Mouse (Mus musculus): ENCODE results near the gene Ubtd2. TPM values are rescaled to one million over a fixed set of nuclear protein-coding genes. Genes with fewer than 3 reads are reported as not detected.

Gene Ubtd2
- polyA plus RNA-seq, 1 experiment from 2014 or later: 104 TPM

- no peaks in the 10 kb centered on the region for H3K36me3 ChIP-seq (replicated peaks; ENCODE audit: control insufficient read depth, insufficient read depth, low read depth, low read length)
- H3K9me3 ChIP-seq (replicated peaks; ENCODE audit: control insufficient read depth, low read length): no peaks in the 10 kb centered on the region
- H3K9ac ChIP-seq (replicated peaks; ENCODE audit: low read length): no peak overlapping the region
- 91% methylated on average over 5 of the region's 5 CpGs for WGBS
- no peaks in the 10 kb centered on the region for H3K4me1 ChIP-seq (ENCODE audit: control insufficient read depth, insufficient read depth, low read length)
- no peaks in the 10 kb centered on the region for H3K27me3 ChIP-seq (ENCODE audit: control insufficient read depth, insufficient read depth, low read length)
- ATAC-seq (replicated peaks; ENCODE audit: insufficient number of reproducible peaks, low FRiP score, low TSS enrichment, low read depth): no peak
- no peak overlapping the region for H3K27ac ChIP-seq (replicated peaks; ENCODE audit: low read depth, low read length)
- no peak overlapping the region for H3K4me2 ChIP-seq (ENCODE audit: low read depth, low read length)
- no peak for DNase-seq (ENCODE audit: low spot score)
- H3K4me3 ChIP-seq (ENCODE audit: low read depth, low read length): no peak overlapping the region
Measured at GRCm38 (mm10) chr11:32546483-32546882, 91.3 kb downstream of the Ubtd2 start.

DNA sequence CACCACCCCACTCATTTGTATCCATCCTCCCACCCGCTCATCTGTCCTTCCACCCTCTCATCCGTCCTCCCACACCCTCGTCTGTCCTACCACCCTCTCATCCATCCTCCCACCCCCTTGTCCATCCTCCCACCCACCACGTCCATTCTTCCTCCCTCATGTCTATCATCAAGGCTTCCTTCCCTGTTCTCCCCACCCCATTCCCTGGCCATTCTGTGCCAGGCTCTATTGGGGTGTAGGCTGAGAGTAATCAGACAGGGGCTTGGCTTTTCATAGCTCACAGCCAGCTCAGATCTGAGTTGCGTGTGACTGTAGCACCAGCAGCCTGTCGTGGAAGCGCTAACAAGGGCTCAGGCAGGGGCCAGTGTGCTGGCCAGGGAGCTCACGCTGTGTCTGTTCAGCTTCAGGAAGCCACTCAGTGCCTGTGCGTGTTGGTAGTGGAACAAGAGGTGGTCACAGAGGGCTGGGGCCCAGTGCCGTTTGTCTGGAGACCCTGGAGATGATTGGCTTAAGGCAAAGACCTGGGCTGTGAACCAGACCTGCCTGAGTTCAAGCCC, 92.3 kb downstream of the Ubtd2 start:
- Histone ChIP-seq H3K27ac (replicated peaks; ENCODE audit: low read depth, low read length) (no peak overlapping the region), H3K4me1 (ENCODE audit: control insufficient read depth, insufficient read depth, low read length) (no peaks in the 10 kb centered on the region)

GRCm38 (mm10) chr11:32548240-32548639, 93.1 kb downstream of the Ubtd2 start:
- Histone ChIP-seq H3K27me3 (ENCODE audit: control insufficient read depth, insufficient read depth, low read length) (no peaks in the 10 kb centered on the region), H3K4me1 (ENCODE audit: control insufficient read depth, insufficient read depth, low read length) (no peaks in the 10 kb centered on the region), H3K27ac (replicated peaks; ENCODE audit: low read depth, low read length) (no peak overlapping the region), H3K9me3 (replicated peaks; ENCODE audit: control insufficient read depth, low read length) (no peaks in the 10 kb centered on the region), H3K4me2 (ENCODE audit: low read depth, low read length) (no peak overlapping the region), H3K4me3 (ENCODE audit: low read depth, low read length) (no peak overlapping the region), H3K9ac (replicated peaks; ENCODE audit: low read length) (no peak overlapping the region), H3K36me3 (replicated peaks; ENCODE audit: control insufficient read depth, insufficient read depth, low read depth, low read length) (no peaks in the 10 kb centered on the region)
- ATAC-seq (replicated peaks; ENCODE audit: insufficient number of reproducible peaks, low FRiP score, low TSS enrichment, low read depth) (no peak), DNase-seq (ENCODE audit: low spot score) (no peak)
- WGBS: 82% methylated on average over 4 of the region's 4 CpGs

More for the DNA sequence above, 92.3 kb downstream of the Ubtd2 start:
- ATAC-seq (replicated peaks; ENCODE audit: insufficient number of reproducible peaks, low FRiP score, low TSS enrichment, low read depth): no peak
- Histone ChIP-seq H3K27me3 (ENCODE audit: control insufficient read depth, insufficient read depth, low read length) (no peaks in the 10 kb centered on the region), H3K9me3 (replicated peaks; ENCODE audit: control insufficient read depth, low read length) (no peaks in the 10 kb centered on the region), H3K4me3 (ENCODE audit: low read depth, low read length) (no peak overlapping the region), H3K4me2 (ENCODE audit: low read depth, low read length) (no peak overlapping the region), H3K9ac (replicated peaks; ENCODE audit: low read length) (no peak overlapping the region), H3K36me3 (replicated peaks; ENCODE audit: control insufficient read depth, insufficient read depth, low read depth, low read length) (no peaks in the 10 kb centered on the region)
- WGBS: 83% methylated on average over 10 of the region's 10 CpGs
- DNase-seq (ENCODE audit: low spot score): no peak

- Histone ChIP-seq H3K4me2 (ENCODE audit: low read depth, low read length) (no peak overlapping the region), H3K27me3 (ENCODE audit: control insufficient read depth, insufficient read depth, low read length) (no peaks in the 10 kb centered on the region), H3K9me3 (replicated peaks; ENCODE audit: control insufficient read depth, low read length) (no peaks in the 10 kb centered on the region), H3K36me3 (replicated peaks; ENCODE audit: control insufficient read depth, insufficient read depth, low read depth, low read length) (no peaks in the 10 kb centered on the region), H3K4me1 (ENCODE audit: control insufficient read depth, insufficient read depth, low read length) (no peaks in the 10 kb centered on the region), H3K4me3 (ENCODE audit: low read depth, low read length) (no peak overlapping the region), H3K9ac (replicated peaks; ENCODE audit: low read length) (no peak overlapping the region), H3K27ac (replicated peaks; ENCODE audit: low read depth, low read length) (no peak overlapping the region)
- 56% methylated on average over 6 of the region's 6 CpGs for WGBS
- ATAC-seq (replicated peaks; ENCODE audit: insufficient number of reproducible peaks, low FRiP score, low TSS enrichment, low read depth) (no peak), DNase-seq (ENCODE audit: low spot score) (no peak)
Measured at GRCm38 (mm10) chr11:32549236-32549635, 94.1 kb downstream of the Ubtd2 start.

GRCm38 (mm10) chr11:32550102-32550501, 94.9 kb downstream of the Ubtd2 start:
- no peak overlapping the region for H3K4me2 ChIP-seq (ENCODE audit: low read depth, low read length)
- DNase-seq (ENCODE audit: low spot score) (no peak), ATAC-seq (replicated peaks; ENCODE audit: insufficient number of reproducible peaks, low FRiP score, low TSS enrichment, low read depth) (no peak)
- H3K4me1 ChIP-seq (ENCODE audit: control insufficient read depth, insufficient read depth, low read length): no peaks in the 10 kb centered on the region
- H3K9me3 ChIP-seq (replicated peaks; ENCODE audit: control insufficient read depth, low read length): no peaks in the 10 kb centered on the region
- H3K27me3 ChIP-seq (ENCODE audit: control insufficient read depth, insufficient read depth, low read length): no peaks in the 10 kb centered on the region
- H3K27ac ChIP-seq (replicated peaks; ENCODE audit: low read depth, low read length): no peak overlapping the region
- H3K9ac ChIP-seq (replicated peaks; ENCODE audit: low read length): no peak overlapping the region
- 69% methylated on average over 4 of the region's 4 CpGs for WGBS
- H3K36me3 ChIP-seq (replicated peaks; ENCODE audit: control insufficient read depth, insufficient read depth, low read depth, low read length): no peaks in the 10 kb centered on the region
- no peak overlapping the region for H3K4me3 ChIP-seq (ENCODE audit: low read depth, low read length)

DNA sequence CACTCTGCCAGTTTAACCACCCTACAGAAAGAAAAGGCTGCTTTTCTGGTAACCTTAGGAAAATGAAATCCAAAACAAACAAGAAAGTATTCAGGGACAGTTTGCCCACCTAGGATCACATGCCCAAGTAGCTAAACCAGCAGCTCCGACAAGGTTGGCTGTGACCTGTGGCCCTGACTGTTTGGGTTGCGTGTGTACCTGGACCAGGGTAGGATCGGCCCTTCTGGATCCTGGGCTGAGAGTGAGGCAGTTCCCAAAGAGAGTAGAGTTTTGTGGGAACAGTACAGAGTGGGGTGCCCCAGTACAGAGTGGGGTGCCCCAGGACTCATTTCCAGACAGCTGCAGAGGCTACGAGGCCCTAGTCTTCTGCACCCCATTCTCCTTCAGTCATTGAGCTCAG, 95.9 kb downstream of the Ubtd2 start:
- WGBS: 91% methylated on average over 4 of the region's 4 CpGs
- no peak overlapping the region for H3K4me3 ChIP-seq (ENCODE audit: low read depth, low read length)
- DNase-seq (ENCODE audit: low spot score): no peak
- H3K27me3 ChIP-seq (ENCODE audit: control insufficient read depth, insufficient read depth, low read length): no peaks in the 10 kb centered on the region
- ATAC-seq (replicated peaks; ENCODE audit: insufficient number of reproducible peaks, low FRiP score, low TSS enrichment, low read depth): no peak
- H3K36me3 ChIP-seq (replicated peaks; ENCODE audit: control insufficient read depth, insufficient read depth, low read depth, low read length): no peaks in the 10 kb centered on the region
- H3K9ac ChIP-seq (replicated peaks; ENCODE audit: low read length): no peak overlapping the region
- H3K4me1 ChIP-seq (ENCODE audit: control insufficient read depth, insufficient read depth, low read length): no peaks in the 10 kb centered on the region
- no peak overlapping the region for H3K27ac ChIP-seq (replicated peaks; ENCODE audit: low read depth, low read length)
- no peak overlapping the region for H3K4me2 ChIP-seq (ENCODE audit: low read depth, low read length)
- H3K9me3 ChIP-seq (replicated peaks; ENCODE audit: control insufficient read depth, low read length): no peaks in the 10 kb centered on the region

- Histone ChIP-seq H3K9me3 (replicated peaks; ENCODE audit: control insufficient read depth, low read length) (no peaks in the 10 kb centered on the region), H3K27me3 (ENCODE audit: control insufficient read depth, insufficient read depth, low read length) (no peaks in the 10 kb centered on the region), H3K27ac (replicated peaks; ENCODE audit: low read depth, low read length) (no peak overlapping the region), H3K9ac (replicated peaks; ENCODE audit: low read length) (no peak overlapping the region; the same call in 1 of the 2 replicates), H3K4me3 (ENCODE audit: low read depth, low read length) (no peak overlapping the region), H3K36me3 (replicated peaks; ENCODE audit: control insufficient read depth, insufficient read depth, low read depth, low read length) (no peaks in the 10 kb centered on the region), H3K4me1 (ENCODE audit: control insufficient read depth, insufficient read depth, low read length) (no peaks in the 10 kb centered on the region), H3K4me2 (ENCODE audit: low read depth, low read length) (no peak overlapping the region)
- DNase-seq (ENCODE audit: low spot score) (no peak), ATAC-seq (replicated peaks; ENCODE audit: insufficient number of reproducible peaks, low FRiP score, low TSS enrichment, low read depth) (no peak; the same call in 1 of the 2 replicates)
- WGBS: 49% methylated on average over 12 of the region's 12 CpGs
Measured at GRCm38 (mm10) chr11:32551579-32552297, 96.6 kb downstream of the Ubtd2 start.

- 62% methylated on average over 13 of the region's 13 CpGs for WGBS
- no peak overlapping the region for H3K9ac ChIP-seq (replicated peaks; ENCODE audit: low read length)
Measured at GRCm38 (mm10) chr11:32552401-32553090, 97.4 kb downstream of the Ubtd2 start.

More at GRCm38 (mm10) chr11:32552401-32553090, 97.4 kb downstream of the Ubtd2 start:
- Histone ChIP-seq H3K4me1 (ENCODE audit: control insufficient read depth, insufficient read depth, low read length) (no peaks in the 10 kb centered on the region), H3K27ac (replicated peaks; ENCODE audit: low read depth, low read length) (no peak overlapping the region), H3K9me3 (replicated peaks; ENCODE audit: control insufficient read depth, low read length) (no peaks in the 10 kb centered on the region), H3K4me3 (ENCODE audit: low read depth, low read length) (no peak overlapping the region), H3K36me3 (replicated peaks; ENCODE audit: control insufficient read depth, insufficient read depth, low read depth, low read length) (no peaks in the 10 kb centered on the region), H3K27me3 (ENCODE audit: control insufficient read depth, insufficient read depth, low read length) (no peaks in the 10 kb centered on the region), H3K4me2 (ENCODE audit: low read depth, low read length) (no peak overlapping the region)
- ATAC-seq (replicated peaks; ENCODE audit: insufficient number of reproducible peaks, low FRiP score, low TSS enrichment, low read depth) (no peak), DNase-seq (ENCODE audit: low spot score) (no peak)
